Mouse (Mus musculus) limb, embryonic 13.5 days (tissue): ENCODE measurements around the gene Zcchc24. TPM values are rescaled to one million over a fixed set of nuclear protein-coding genes. Genes with fewer than 3 reads are reported as not detected.

Experiments used
- ATAC-seq: fragments of 200-750 bp; cut with Nextera tagmentation; 2 replicates; pipeline ENCODE4 v1.8.0; 2017; ENCODE audit warnings: low read depth, moderate number of reproducible peaks, moderate TSS enrichment; ENCODE audit not compliant: low FRiP score
- H3K27ac ChIP-seq: fragments of 300-500 bp; sonication (generic); 2 replicates; pipeline ENCODE4 v1.5.1; 2015; ENCODE audit warnings: inconsistent platforms, mild to moderate bottlenecking, moderate library complexity
- H3K27me3 ChIP-seq: fragments of 300-500 bp; sonication (generic); 2 replicates; pipeline ENCODE4 v1.6.1; 2015; ENCODE audit warnings: mild to moderate bottlenecking, inconsistent platforms
- H3K36me3 ChIP-seq: fragments of 300-500 bp; sonication (generic); 2 replicates; pipeline ENCODE4 v1.6.1; 2015; ENCODE audit warnings: inconsistent platforms, mild to moderate bottlenecking, moderate library complexity
- H3K4me1 ChIP-seq: fragments of 300-500 bp; sonication (generic); 2 replicates; pipeline ENCODE4 v1.6.1; 2015; ENCODE audit warnings: inconsistent platforms
- H3K4me2 ChIP-seq: fragments of 300-500 bp; sonication (generic); replicated peaks from 2 replicates; pipeline ENCODE4 v1.6.1; 2015; ENCODE audit warnings: inconsistent platforms, mild to moderate bottlenecking, moderate library complexity
- H3K4me3 ChIP-seq: fragments of 300-500 bp; sonication (generic); 2 replicates; pipeline ENCODE4 v1.5.1; 2015; ENCODE audit warnings: moderate library complexity, mild to moderate bottlenecking, inconsistent platforms
- H3K9ac ChIP-seq: fragments of 300-500 bp; sonication (generic); 2 replicates; pipeline ENCODE4 v1.6.1; 2015; ENCODE audit warnings: mild to moderate bottlenecking, inconsistent platforms
- H3K9me3 ChIP-seq: fragments of 300-500 bp; sonication (generic); 2 replicates; pipeline ENCODE4 v1.6.1; 2016; ENCODE audit warnings: inconsistent platforms
- WGBS: fragments of 180-500 bp; shearing (Covaris S2); methylation state at CpG from one replicate; pipeline ENCODE4 v1.1.7; 2015; 5-methylcytosine and 5-hydroxymethylcytosine counted together
- polyA plus RNA-seq: library from polyadenylated mRNA; unstranded; fragments of >200 nt; fragmentation: Nextera tagmentation; extraction: Ambion mirVana; gene quantifications from 2 replicates; pipeline ENCODE4 v1.2.1, GENCODE M21; 2015

Zcchc24 gene
- polyA plus RNA-seq, 1 experiment from 2014 or later: 37.6 TPM

DNA sequence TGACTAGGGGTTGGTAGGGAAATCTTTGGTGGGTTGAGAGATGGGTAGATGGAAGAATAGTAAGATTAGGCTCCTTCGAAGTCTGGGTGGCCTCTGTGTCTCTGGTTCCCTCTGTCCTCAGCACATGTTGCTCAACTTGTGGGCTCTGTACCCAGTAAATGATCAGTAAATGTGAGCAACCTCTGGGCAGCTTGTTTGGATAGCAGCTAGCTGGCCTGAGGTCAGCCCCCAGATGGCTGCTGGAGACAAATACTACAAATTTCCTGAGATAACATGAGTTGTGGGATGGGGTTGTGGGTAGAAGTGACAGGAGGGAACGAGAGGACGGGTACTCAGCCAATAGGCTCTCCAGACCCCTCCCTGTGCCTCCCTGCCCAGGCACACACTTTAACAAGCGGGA is 4.2 kb upstream of the Zcchc24 start:
- Histone ChIP-seq H3K4me1 (peaks cover 26% of the 10 kb centered on the region), H3K4me3 (no peak overlapping the region), H3K36me3 (no peaks in the 10 kb centered on the region), H3K27ac (no peak overlapping the region), H3K27me3 (no peaks in the 10 kb centered on the region), H3K4me2 (no peak overlapping the region), H3K9ac (no peak overlapping the region), H3K9me3 (no peaks in the 10 kb centered on the region)
- no peak for ATAC-seq
- WGBS: 50% methylated on average over 4 of the region's 4 CpGs

GRCm38 (mm10) chr14:25769626-25770306 is 927 bp upstream of the Zcchc24 start:
- H3K4me1 ChIP-seq: peaks cover 52% of the 10 kb centered on the region
- H3K4me2 ChIP-seq: peak overlapping the region; percentile 91
- 0 out of 2 replicates have a peak overlapping the region, but pooled peaks have one; percentile 90 for H3K4me3 ChIP-seq
- peak; percentile 43; the same call in 1 of the 2 replicates for ATAC-seq
- H3K9ac ChIP-seq: no peak overlapping the region
- 4% methylated on average over 8 of the region's 8 CpGs for WGBS
- no peaks in the 10 kb centered on the region for H3K9me3 ChIP-seq
- peak overlapping the region; percentile 93 for H3K27ac ChIP-seq
- no peaks in the 10 kb centered on the region for H3K27me3 ChIP-seq
- no peaks in the 10 kb centered on the region for H3K36me3 ChIP-seq

DNA sequence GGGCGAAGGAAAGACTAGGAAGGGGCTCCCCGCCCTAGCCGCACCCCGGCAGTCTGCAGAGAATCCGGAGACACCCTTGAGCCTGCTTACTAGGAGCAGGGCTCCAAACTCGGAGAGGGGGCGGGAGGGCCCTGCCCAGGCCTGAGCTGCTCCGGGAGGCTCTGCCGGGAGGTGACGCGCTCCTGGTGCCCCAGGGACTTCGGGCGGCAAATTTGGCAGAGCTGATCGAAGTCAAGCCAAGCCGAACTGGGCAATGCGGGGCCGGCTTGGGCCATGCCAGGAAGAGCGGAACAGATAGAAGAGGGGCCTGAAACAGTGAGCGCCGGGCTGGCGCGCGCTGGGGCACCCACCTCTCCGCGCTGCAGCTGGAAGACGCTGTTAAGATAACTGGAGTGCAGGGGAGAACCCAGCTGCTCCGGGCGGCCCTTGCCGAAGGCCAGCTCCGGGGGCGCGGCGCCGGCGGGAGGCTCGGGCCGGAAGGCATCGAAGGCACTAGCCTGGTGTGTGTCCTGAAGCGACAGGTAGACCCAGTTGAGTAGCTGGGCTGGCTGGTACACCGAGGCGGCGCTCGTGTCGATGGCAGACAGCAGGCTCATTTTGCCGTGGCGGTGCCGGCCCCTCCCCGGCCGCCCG is 462 bp downstream of the Zcchc24 start:
- 1% methylated on average over 50 of the region's 50 CpGs for WGBS
- no peaks in the 10 kb centered on the region for H3K9me3 ChIP-seq
- peaks cover 52% of the 10 kb centered on the region for H3K4me1 ChIP-seq
- no peaks in the 10 kb centered on the region for H3K27me3 ChIP-seq
- peak; percentile 41 for ATAC-seq
- H3K36me3 ChIP-seq: peaks cover 7% of the 10 kb centered on the region; the same call in 1 of the 2 replicates
- peak overlapping the region; percentile 90 for H3K4me3 ChIP-seq
- H3K27ac ChIP-seq: peak overlapping the region; percentile 93
- peak overlapping the region; percentile 94 for H3K9ac ChIP-seq
- H3K4me2 ChIP-seq: peak overlapping the region; percentile 91

DNA sequence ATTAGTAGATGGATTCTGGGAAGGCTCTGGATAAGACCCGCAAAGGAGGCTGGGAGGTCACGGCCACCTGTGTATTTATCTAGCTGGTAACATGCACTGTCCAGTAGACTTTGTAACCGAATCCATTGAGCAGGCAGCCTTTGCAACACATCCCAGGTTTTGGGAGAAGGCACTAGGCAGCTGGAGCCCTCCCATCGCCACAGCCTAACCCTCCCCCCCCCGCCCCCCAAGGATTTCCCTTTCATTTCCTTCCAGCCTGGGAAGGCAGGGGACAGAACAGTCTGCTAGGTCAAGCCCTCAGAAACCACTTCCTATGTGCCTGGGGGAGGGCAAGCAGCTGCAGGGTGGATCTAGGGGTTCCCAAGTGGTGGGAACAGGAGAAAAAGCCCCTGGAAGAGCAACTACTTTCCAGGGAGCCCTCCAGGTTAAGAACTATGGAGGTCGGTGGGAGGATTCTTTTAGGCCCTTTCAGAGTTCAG is 1.1 kb downstream of the Zcchc24 start:
- H3K27ac ChIP-seq: peak overlapping the region; percentile 93
- WGBS: 12% methylated on average over 6 of the region's 6 CpGs
- H3K4me3 ChIP-seq: peak overlapping the region; percentile 90
- peak overlapping the region; percentile 94 for H3K9ac ChIP-seq
- H3K9me3 ChIP-seq: no peaks in the 10 kb centered on the region
- ATAC-seq: no peak
- no peaks in the 10 kb centered on the region for H3K27me3 ChIP-seq
- H3K4me1 ChIP-seq: peaks cover 52% of the 10 kb centered on the region
- H3K36me3 ChIP-seq: peaks cover 9% of the 10 kb centered on the region; the same call in 1 of the 2 replicates
- peak overlapping the region; percentile 91 for H3K4me2 ChIP-seq

DNA sequence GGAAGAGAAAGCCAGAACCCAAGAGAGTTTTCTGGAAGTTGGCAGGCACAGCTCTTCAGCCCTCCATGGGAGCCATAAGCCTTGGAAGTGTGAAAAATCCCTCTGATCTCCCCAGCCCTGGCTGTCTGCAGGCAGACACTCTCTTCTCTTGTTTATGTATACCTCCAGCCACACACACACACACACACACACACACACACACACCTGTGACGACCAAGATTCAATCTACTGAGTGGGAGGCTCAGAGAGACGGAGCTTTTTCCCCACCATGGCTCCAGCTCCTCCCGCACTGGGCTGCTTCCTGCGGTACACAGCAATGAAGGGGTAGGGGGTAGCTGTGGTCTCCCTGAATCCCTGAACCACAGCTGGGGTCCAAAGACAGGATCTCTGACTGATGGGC is 2.4 kb downstream of the Zcchc24 start:
- WGBS: 21% methylated on average over 4 of the region's 4 CpGs

GRCm38 (mm10) chr14:25765921-25766320 is 2.9 kb downstream of the Zcchc24 start:
- H3K4me3 ChIP-seq: peak overlapping the region; percentile 90
- no peak for ATAC-seq
- H3K9me3 ChIP-seq: no peaks in the 10 kb centered on the region
- H3K27me3 ChIP-seq: no peaks in the 10 kb centered on the region
- WGBS: 23% methylated on average over 8 of the region's 8 CpGs
- H3K36me3 ChIP-seq: peaks cover 9% of the 10 kb centered on the region; the same call in 1 of the 2 replicates
- peaks cover 60% of the 10 kb centered on the region for H3K4me1 ChIP-seq
- H3K4me2 ChIP-seq: peak overlapping the region; percentile 91
- H3K27ac ChIP-seq: peak overlapping the region; percentile 56
- H3K9ac ChIP-seq: peak overlapping the region; percentile 94; the same call in 1 of the 2 replicates

More for the DNA sequence above, 2.4 kb downstream of the Zcchc24 start:
- H3K27ac ChIP-seq: peak overlapping the region; percentile 33; the same call in 1 of the 2 replicates
- H3K9me3 ChIP-seq: no peaks in the 10 kb centered on the region
- H3K9ac ChIP-seq: peak overlapping the region; percentile 94
- peaks cover 9% of the 10 kb centered on the region; the same call in 1 of the 2 replicates for H3K36me3 ChIP-seq
- H3K4me3 ChIP-seq: peak overlapping the region; percentile 90
- ATAC-seq: no peak
- no peaks in the 10 kb centered on the region for H3K27me3 ChIP-seq
- H3K4me1 ChIP-seq: peaks cover 55% of the 10 kb centered on the region
- H3K4me2 ChIP-seq: peak overlapping the region; percentile 91

GRCm38 (mm10) chr14:25765146-25765545 is 3.7 kb downstream of the Zcchc24 start:
- H3K27ac ChIP-seq: peak overlapping the region; percentile 67; the same call in 1 of the 2 replicates
- peaks cover 64% of the 10 kb centered on the region for H3K4me1 ChIP-seq
- H3K36me3 ChIP-seq: peaks cover 13% of the 10 kb centered on the region
- 60% methylated on average over 12 of the region's 12 CpGs for WGBS
- H3K9ac ChIP-seq: no peak overlapping the region; the same call in 1 of the 2 replicates
- peak overlapping the region; percentile 90; the same call in 1 of the 2 replicates for H3K4me3 ChIP-seq
- H3K27me3 ChIP-seq: no peaks in the 10 kb centered on the region
- H3K4me2 ChIP-seq: peak overlapping the region; percentile 91
- H3K9me3 ChIP-seq: no peaks in the 10 kb centered on the region
- no peak for ATAC-seq

DNA sequence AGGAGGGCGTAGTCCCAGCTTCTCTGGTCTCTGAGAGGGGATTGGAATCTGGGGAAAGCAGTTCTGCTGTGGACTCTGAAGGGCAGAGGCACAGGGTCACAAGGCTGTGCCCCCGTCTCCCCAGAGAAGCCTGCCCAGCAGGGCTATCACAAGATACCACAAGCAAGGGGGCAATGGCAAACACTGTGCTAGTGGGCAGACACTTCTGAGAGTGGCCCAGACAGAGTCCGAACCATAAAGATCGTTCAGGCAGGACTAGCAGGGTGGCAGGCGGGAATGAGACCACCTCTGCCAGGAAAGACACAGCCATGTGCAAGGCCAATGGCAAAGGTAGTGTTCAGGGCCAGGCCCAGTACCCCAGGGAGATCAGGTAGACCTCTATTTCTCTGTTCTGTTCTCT is 7.7 kb downstream of the Zcchc24 start:
- ATAC-seq: no peak
- peaks cover 80% of the 10 kb centered on the region for H3K4me1 ChIP-seq

DNA sequence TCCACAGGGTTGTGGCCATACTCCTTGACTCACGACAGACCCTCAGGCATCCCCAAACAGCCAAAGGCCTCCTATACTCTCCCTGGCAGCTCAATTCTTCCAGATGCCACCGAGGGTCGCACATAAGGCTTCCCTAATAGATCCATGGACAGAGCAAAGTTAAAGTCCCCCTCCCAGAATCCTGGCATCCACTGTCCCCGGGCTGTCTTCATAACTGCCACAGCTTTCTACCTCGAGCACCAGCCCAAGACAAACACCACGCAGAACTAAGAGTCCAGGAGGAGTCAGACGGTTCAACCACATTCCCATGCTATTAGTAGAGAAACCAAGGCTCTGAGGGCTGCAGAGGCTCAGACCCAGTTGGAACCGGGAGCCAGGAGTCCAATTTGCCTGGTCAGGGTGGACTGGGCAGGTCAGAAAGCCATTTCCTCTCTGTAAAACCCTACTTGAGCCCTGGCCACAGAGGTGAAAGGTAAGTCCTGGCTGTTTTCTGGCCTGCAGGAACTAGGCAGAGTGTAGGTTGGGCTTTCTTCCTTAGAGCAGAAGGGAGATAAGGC is 8.8 kb downstream of the Zcchc24 start:
- Histone ChIP-seq H3K9ac (peak overlapping the region; percentile 26; the same call in 1 of the 2 replicates), H3K4me3 (no peak overlapping the region), H3K27ac (peak overlapping the region; percentile 45; the same call in 1 of the 2 replicates), H3K27me3 (no peaks in the 10 kb centered on the region), H3K4me1 (peaks cover 80% of the 10 kb centered on the region), H3K9me3 (no peaks in the 10 kb centered on the region), H3K36me3 (peaks cover 23% of the 10 kb centered on the region), H3K4me2 (0 out of 2 replicates have a peak overlapping the region, but pooled peaks have one; percentile 3)
- ATAC-seq: no peak
- 45% methylated on average over 8 of the region's 8 CpGs for WGBS

More for the DNA sequence above, 7.7 kb downstream of the Zcchc24 start:
- H3K4me3 ChIP-seq: no peak overlapping the region
- H3K27ac ChIP-seq: no peak overlapping the region
- H3K9me3 ChIP-seq: no peaks in the 10 kb centered on the region
- H3K27me3 ChIP-seq: no peaks in the 10 kb centered on the region
- no peak overlapping the region for H3K4me2 ChIP-seq
- peaks cover 13% of the 10 kb centered on the region for H3K36me3 ChIP-seq
- no peak overlapping the region for H3K9ac ChIP-seq
- 88% methylated on average over 5 of the region's 5 CpGs for WGBS

GRCm38 (mm10) chr14:25759551-25759950 is 9.3 kb downstream of the Zcchc24 start:
- WGBS: 29% methylated on average over 7 of the region's 7 CpGs
- no peak overlapping the region for H3K4me3 ChIP-seq
- H3K27me3 ChIP-seq: no peaks in the 10 kb centered on the region
- ATAC-seq: no peak
- H3K4me1 ChIP-seq: peaks cover 80% of the 10 kb centered on the region
- peak overlapping the region; percentile 45; the same call in 1 of the 2 replicates for H3K27ac ChIP-seq
- H3K9me3 ChIP-seq: no peaks in the 10 kb centered on the region
- H3K4me2 ChIP-seq: peak overlapping the region; percentile 3; the same call in 1 of the 2 replicates
- H3K9ac ChIP-seq: no peak overlapping the region
- peaks cover 28% of the 10 kb centered on the region for H3K36me3 ChIP-seq

- Histone ChIP-seq H3K27ac (peak overlapping the region; percentile 17; the same call in 1 of the 2 replicates), H3K36me3 (peaks cover 28% of the 10 kb centered on the region), H3K9me3 (no peaks in the 10 kb centered on the region), H3K9ac (no peak overlapping the region), H3K4me1 (peaks cover 82% of the 10 kb centered on the region), H3K4me2 (no peak overlapping the region), H3K4me3 (no peak overlapping the region), H3K27me3 (no peaks in the 10 kb centered on the region)
- no peak for ATAC-seq
- WGBS: 54% methylated on average over 4 of the region's 4 CpGs
Observed at GRCm38 (mm10) chr14:25757917-25758316, 10.9 kb downstream of the Zcchc24 start.
